Mouse (Mus musculus) ovary, postnatal 14 days (tissue): ENCODE results near the gene Stpg4.

Experiments
- DNase-seq: peaks from one replicate; pipeline ENCODE4 v3.0.0; 2022; ENCODE audit warnings: low spot score

Stpg4 gene

GRCm38 (mm10) chr17:87350471-87351240, 76.9 kb downstream of the Stpg4 start:
- DNase-seq, result no peak

- DNase-seq, result no peak
These were observed 78.0 kb downstream of the Stpg4 start for GRCm38 (mm10) chr17:87349575-87349974.

GRCm38 (mm10) chr17:87349069-87349468, 78.5 kb downstream of the Stpg4 start:
- no peak for DNase-seq

DNA sequence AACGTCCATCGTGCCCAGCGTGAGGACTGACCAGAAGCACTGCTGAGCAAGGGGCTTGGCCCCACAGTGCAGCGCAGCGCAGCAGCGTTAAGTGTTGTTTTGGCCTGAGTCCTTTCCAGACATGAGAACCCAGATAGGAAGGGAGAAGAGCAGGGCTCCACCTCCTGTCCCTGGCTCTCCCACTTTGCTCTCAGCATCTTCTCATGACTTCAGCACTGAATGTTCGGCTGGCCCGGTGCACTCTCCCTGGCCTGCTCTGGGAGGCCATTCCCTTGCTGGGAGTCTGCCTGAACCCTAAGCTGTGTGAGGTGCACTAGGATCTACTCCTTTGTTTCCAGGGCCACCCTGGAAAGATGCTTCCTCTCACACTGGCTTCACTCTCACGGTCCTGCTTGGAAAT, 79.2 kb downstream of the Stpg4 start:
- DNase-seq, result no peak

DNA sequence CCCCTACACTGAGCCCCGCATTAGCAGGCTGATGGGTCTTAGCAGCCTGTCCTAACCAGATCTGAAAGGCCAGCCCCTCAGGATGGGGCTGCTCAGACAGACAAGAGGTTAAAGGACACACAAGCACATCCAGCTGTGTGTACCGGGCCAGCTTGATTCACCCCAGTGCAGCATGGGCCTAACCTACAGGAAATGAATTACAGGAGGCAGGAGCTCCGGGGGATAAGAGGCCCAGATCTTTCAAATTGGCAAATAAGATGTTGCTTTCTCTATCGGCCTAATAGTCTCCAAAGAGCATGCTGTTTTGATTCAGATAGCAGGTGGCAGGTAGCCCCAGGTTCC, 82.3 kb downstream of the Stpg4 start:
- no peak for DNase-seq

- DNase-seq, result no peak
These were observed 82.9 kb downstream of the Stpg4 start for GRCm38 (mm10) chr17:87344441-87345251.

- DNase-seq, result no peak
These were observed 84.4 kb downstream of the Stpg4 start for GRCm38 (mm10) chr17:87343060-87343703.
